Mouse (Mus musculus) intestine, embryonic 14.5 days (tissue): ENCODE measurements at regions not wholly inside any gene's neighbourhood (a gene's known extent, or its start where the extent isn't known, plus 50 kb on each side); places are given as distances from the start of the nearest gene placed in this dataset.

ENCODE experiments used
- ATAC-seq: fragments of 200-750 bp; cut with Nextera tagmentation; replicated peaks from 2 replicates; pipeline ENCODE4 v1.8.0; 2017; ENCODE audit warnings: low read depth, moderate number of reproducible peaks, moderate TSS enrichment, moderate library complexity; ENCODE audit not compliant: low FRiP score, low TSS enrichment
- DNase-seq: peaks from one replicate; pipeline ENCODE4 v3.0.0-alpha.2; 2018; ENCODE audit warnings: low spot score
- H3K27ac ChIP-seq: fragments of 300-500 bp; sonication (generic); 2 replicates; pipeline ENCODE4 v1.5.1; 2014; ENCODE audit warnings: low read depth, mild to moderate bottlenecking, control low read depth
- H3K27me3 ChIP-seq: fragments of 300-500 bp; sonication (generic); replicated peaks from 2 replicates; pipeline ENCODE4 v1.6.1; 2014; ENCODE audit warnings: low read length, control low read depth; ENCODE audit not compliant: control insufficient read depth, insufficient read depth
- H3K36me3 ChIP-seq: fragments of 300-500 bp; sonication (generic); 2 replicates; pipeline ENCODE4 v1.6.1; 2014; ENCODE audit warnings: low read length, control low read depth; ENCODE audit not compliant: control insufficient read depth, insufficient read depth
- H3K4me1 ChIP-seq: fragments of 300-500 bp; sonication (generic); replicated peaks from 2 replicates; pipeline ENCODE4 v1.6.1; 2014; ENCODE audit warnings: low read length, control low read depth, mixed read lengths; ENCODE audit not compliant: control insufficient read depth, insufficient read depth
- H3K4me2 ChIP-seq: fragments of 300-500 bp; sonication (generic); 2 replicates; pipeline ENCODE4 v1.6.1; 2014; ENCODE audit warnings: low read length
- H3K4me3 ChIP-seq: fragments of 300-500 bp; sonication (generic); 2 replicates; pipeline ENCODE4 v1.5.1; 2014; ENCODE audit warnings: low read depth, low read length, control low read depth, mixed read lengths
- H3K9ac ChIP-seq: fragments of 300-500 bp; sonication (generic); 2 replicates; pipeline ENCODE4 v1.6.1; 2014; ENCODE audit warnings: mild to moderate bottlenecking, low read length
- H3K9me3 ChIP-seq: fragments of 300-500 bp; sonication (generic); 2 replicates; pipeline ENCODE4 v1.6.1; 2016; ENCODE audit warnings: low read length, control low read depth; ENCODE audit not compliant: control insufficient read depth
- WGBS: fragments of 180-500 bp; shearing (Covaris S2); extraction: QIAGEN DNeasy Blood & Tissue Kit; methylation state at CpG from one replicate; pipeline ENCODE4 v1.1.7; 2014; 5-methylcytosine and 5-hydroxymethylcytosine counted together

- H3K9me3 ChIP-seq, result no peaks in the 10 kb centered on the region
- DNase-seq (no peak), ATAC-seq (no peak)
- WGBS, result 77% methylated on average over 5 of the region's 5 CpGs
- no peak overlapping the region for H3K4me3 ChIP-seq
- H3K36me3 ChIP-seq, result no peaks in the 10 kb centered on the region
- no peak overlapping the region for H3K4me2 ChIP-seq
- no peak overlapping the region for H3K27ac ChIP-seq
- no peaks in the 10 kb centered on the region for H3K27me3 ChIP-seq
- H3K9ac ChIP-seq, result no peak overlapping the region
- H3K4me1 ChIP-seq, result no peaks in the 10 kb centered on the region
Observed at GRCm38 (mm10) chr2:139276581-139276980, 217.1 kb upstream of the Sptlc3 start.

GRCm38 (mm10) chr2:139277571-139277970 lies 216.1 kb upstream of the Sptlc3 start:
- Histone ChIP-seq H3K9me3 (no peaks in the 10 kb centered on the region), H3K36me3 (no peaks in the 10 kb centered on the region), H3K4me2 (no peak overlapping the region), H3K27me3 (no peaks in the 10 kb centered on the region), H3K4me1 (no peaks in the 10 kb centered on the region), H3K4me3 (no peak overlapping the region), H3K27ac (no peak overlapping the region), H3K9ac (no peak overlapping the region)
- ATAC-seq, result no peak
- WGBS, result 92% methylated on average over 8 of the region's 8 CpGs
- DNase-seq, result no peak

DNA sequence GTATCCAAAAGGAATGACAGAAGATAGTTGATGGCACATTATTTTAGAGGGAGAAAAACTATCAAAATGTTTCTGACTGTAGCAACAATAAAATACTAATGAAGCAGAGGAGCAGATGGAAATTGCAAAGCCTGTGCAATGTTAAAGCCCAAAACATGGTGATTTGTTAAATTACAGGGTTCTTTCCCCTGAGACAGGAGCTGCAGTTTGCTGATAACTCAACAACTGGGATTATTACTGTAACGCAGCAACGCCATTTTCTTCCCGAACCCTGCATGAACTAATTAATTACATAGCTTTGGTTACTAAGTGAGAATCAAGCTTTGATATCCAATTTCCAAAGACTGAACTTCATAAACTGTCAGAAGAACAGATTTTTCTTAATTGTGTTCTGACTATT lies 212.7 kb upstream of the Sptlc3 start:
- no peaks in the 10 kb centered on the region for H3K9me3 ChIP-seq
- H3K27ac ChIP-seq, result no peak overlapping the region
- H3K36me3 ChIP-seq, result no peaks in the 10 kb centered on the region
- DNase-seq (no peak), ATAC-seq (no peak)
- no peaks in the 10 kb centered on the region for H3K27me3 ChIP-seq
- H3K4me2 ChIP-seq, result no peak overlapping the region
- no peak overlapping the region for H3K4me3 ChIP-seq
- no peak overlapping the region for H3K9ac ChIP-seq
- H3K4me1 ChIP-seq, result no peaks in the 10 kb centered on the region
- WGBS, result 69% methylated on average over 3 of the region's 3 CpGs

- Histone ChIP-seq H3K36me3 (no peaks in the 10 kb centered on the region), H3K4me2 (no peak overlapping the region), H3K4me3 (no peak overlapping the region), H3K27me3 (no peaks in the 10 kb centered on the region), H3K9ac (no peak overlapping the region), H3K27ac (no peak overlapping the region), H3K9me3 (no peaks in the 10 kb centered on the region), H3K4me1 (no peaks in the 10 kb centered on the region)
- WGBS, result 82% methylated on average over 4 of the region's 4 CpGs
- DNase-seq (no peak), ATAC-seq (no peak)
Observed at GRCm38 (mm10) chr2:139284315-139284714, 209.4 kb upstream of the Sptlc3 start.

DNA sequence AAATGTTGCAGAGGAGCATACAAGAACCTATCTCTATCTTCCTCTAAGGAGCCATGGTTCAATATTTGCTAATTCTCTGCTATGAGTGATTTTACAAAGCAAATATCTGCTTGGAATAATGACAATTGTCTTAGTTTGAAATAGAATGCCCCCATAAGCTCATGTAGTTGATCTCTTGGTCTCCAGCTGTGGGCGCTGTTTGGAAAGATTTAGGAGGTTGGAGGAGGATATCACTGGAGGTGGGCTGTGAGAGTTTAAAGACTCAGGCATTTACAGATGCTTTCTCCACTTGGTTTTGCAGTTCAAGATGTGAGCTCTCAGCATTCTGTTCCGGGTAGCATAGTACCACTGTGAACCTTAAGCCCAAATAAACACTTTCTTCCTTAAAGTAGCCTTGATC lies 207.3 kb upstream of the Sptlc3 start:
- DNase-seq, result no peak
- Histone ChIP-seq H3K9me3 (no peaks in the 10 kb centered on the region), H3K27me3 (no peaks in the 10 kb centered on the region), H3K36me3 (no peaks in the 10 kb centered on the region), H3K4me3 (no peak overlapping the region), H3K9ac (no peak overlapping the region), H3K4me2 (no peak overlapping the region), H3K4me1 (no peaks in the 10 kb centered on the region), H3K27ac (no peak overlapping the region)
- WGBS, result 54% methylated on average over 2 of the region's 2 CpGs
- no peak for ATAC-seq

GRCm38 (mm10) chr2:139298541-139299152 lies 195.1 kb upstream of the Sptlc3 start:
- Histone ChIP-seq H3K9ac (no peak overlapping the region), H3K9me3 (no peaks in the 10 kb centered on the region), H3K4me3 (no peak overlapping the region), H3K27me3 (no peaks in the 10 kb centered on the region), H3K4me1 (no peaks in the 10 kb centered on the region), H3K27ac (no peak overlapping the region), H3K4me2 (no peak overlapping the region), H3K36me3 (no peaks in the 10 kb centered on the region)
- WGBS, result 64% methylated on average over 6 of the region's 6 CpGs
- DNase-seq, result peak; percentile 60
- no peak for ATAC-seq

- H3K9ac ChIP-seq, result no peak overlapping the region
- WGBS, result 85% methylated on average over 1 of the region's 1 CpGs
- H3K4me1 ChIP-seq, result no peaks in the 10 kb centered on the region
- no peak overlapping the region for H3K27ac ChIP-seq
- no peak overlapping the region for H3K4me2 ChIP-seq
- no peak overlapping the region for H3K4me3 ChIP-seq
- H3K36me3 ChIP-seq, result no peaks in the 10 kb centered on the region
- H3K9me3 ChIP-seq, result no peaks in the 10 kb centered on the region
- no peaks in the 10 kb centered on the region for H3K27me3 ChIP-seq
- ATAC-seq (no peak), DNase-seq (no peak)
Observed at GRCm38 (mm10) chr2:139311401-139311812, 182.3 kb upstream of the Sptlc3 start.

- no peak overlapping the region for H3K4me3 ChIP-seq
- no peak overlapping the region for H3K27ac ChIP-seq
- H3K27me3 ChIP-seq, result no peaks in the 10 kb centered on the region
- no peaks in the 10 kb centered on the region for H3K36me3 ChIP-seq
- no peaks in the 10 kb centered on the region for H3K4me1 ChIP-seq
- WGBS, result 74% methylated on average over 4 of the region's 4 CpGs
- no peak overlapping the region for H3K9ac ChIP-seq
- DNase-seq (no peak), ATAC-seq (no peak)
- H3K9me3 ChIP-seq, result no peaks in the 10 kb centered on the region
- no peak overlapping the region for H3K4me2 ChIP-seq
Observed at GRCm38 (mm10) chr2:139312053-139312452, 181.7 kb upstream of the Sptlc3 start.

DNA sequence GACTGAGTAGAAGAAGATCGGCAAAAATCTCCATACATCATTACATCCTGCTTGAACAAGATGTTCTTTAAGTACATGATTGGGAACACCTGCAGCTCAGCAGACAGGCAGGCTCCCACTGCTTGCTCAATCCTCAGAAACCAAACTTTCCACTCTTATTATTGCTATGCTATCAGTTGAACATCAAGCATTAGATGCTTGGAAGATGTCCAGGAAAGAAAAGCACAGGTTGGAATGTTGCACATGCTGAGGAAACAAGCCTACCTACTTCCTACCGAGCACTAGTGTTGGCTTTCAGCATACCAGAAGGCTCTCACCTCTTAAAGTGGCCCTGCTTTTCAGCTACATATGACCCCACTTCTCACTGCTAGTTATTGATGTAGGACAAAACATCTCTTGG lies 171.2 kb upstream of the Sptlc3 start:
- no peak for DNase-seq

More for the DNA sequence above, 171.2 kb upstream of the Sptlc3 start:
- WGBS, result 55% methylated on average over 2 of the region's 2 CpGs
- H3K4me3 ChIP-seq, result no peak overlapping the region
- H3K27me3 ChIP-seq, result no peaks in the 10 kb centered on the region
- ATAC-seq, result no peak
- H3K27ac ChIP-seq, result no peak overlapping the region
- H3K36me3 ChIP-seq, result no peaks in the 10 kb centered on the region
- H3K9me3 ChIP-seq, result no peaks in the 10 kb centered on the region
- no peak overlapping the region for H3K4me2 ChIP-seq
- no peaks in the 10 kb centered on the region for H3K4me1 ChIP-seq
- H3K9ac ChIP-seq, result no peak overlapping the region
